Comparison of ENCODE assay signal across 10 mouse cellular contexts in the genomic region with DNA sequence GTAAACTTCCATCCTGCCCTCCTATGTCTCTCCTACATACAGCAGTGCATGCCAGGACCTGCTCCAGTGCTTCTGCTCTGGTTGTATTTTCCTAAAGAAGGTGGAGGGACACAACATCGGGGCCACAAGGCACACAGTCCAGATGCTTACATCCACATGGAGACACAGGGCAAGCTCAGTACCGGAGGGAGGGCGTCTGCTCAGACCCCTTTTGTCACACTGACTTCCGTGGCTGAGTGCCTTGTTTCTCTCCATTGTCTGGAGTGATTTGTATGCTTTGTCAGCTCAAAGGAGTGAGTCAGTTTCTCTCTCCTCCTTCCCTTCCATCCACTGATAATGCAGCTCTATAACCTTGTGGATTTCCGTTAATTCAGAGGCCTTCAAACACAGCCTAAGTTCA.
A peak's percentile ranks its signal among the peaks of the same experiment; 100 is the strongest.
DNase-seq lines count a peak whose midpoint lies in the region; ATAC-seq and TF ChIP-seq lines count a peak whose summit lies in the region.
"Had no signal": no experiment of that assay in that cellular context is flagged by ENCODE, and none has a peak within 500 bp of the region (broad histone marks: within the 10 kb centered on the region; RNA-seq: fewer than 3 reads in every experiment).

No protein-coding gene starts in this region.

- WGBS in liver, embryonic 12.5 days (ENCODE audit: insufficient replicate concordance) = 54% methylated on average over 5 of the region's 5 CpGs
- 70% methylated on average over 5 of the region's 5 CpGs for WGBS in liver, embryonic 11.5 days
- 61% methylated on average over 5 of the region's 5 CpGs for WGBS in liver, postnatal 0 days (ENCODE audit: insufficient replicate concordance)

- H3K27me3 ChIP-seq in liver, embryonic 12.5 days (replicated peaks) = no peaks in the 10 kb centered on the region
- no peaks in the 10 kb centered on the region for H3K27me3 ChIP-seq in liver, embryonic 11.5 days (replicated peaks; ENCODE audit: control insufficient read depth, insufficient read depth, low read length)
- no peaks in the 10 kb centered on the region for H3K27me3 ChIP-seq in liver, postnatal 0 days (ENCODE audit: insufficient read depth, low read length)

- H3K4me1 ChIP-seq in liver, embryonic 12.5 days = 0 out of 2 replicates have a peak, but pooled peaks cover 6% of the 10 kb centered on the region
- H3K4me1 ChIP-seq in liver, embryonic 11.5 days (replicated peaks; ENCODE audit: control insufficient read depth, insufficient read depth, low read length) = peaks cover 3% of the 10 kb centered on the region
- H3K4me1 ChIP-seq in liver, postnatal 0 days (ENCODE audit: insufficient read depth) = peaks cover 13% of the 10 kb centered on the region

- H3K9me3 ChIP-seq in liver, embryonic 12.5 days (replicated peaks) = no peaks in the 10 kb centered on the region
- no peaks in the 10 kb centered on the region for H3K9me3 ChIP-seq in liver, embryonic 11.5 days (ENCODE audit: control insufficient read depth, low read length)
- no peaks in the 10 kb centered on the region for H3K9me3 ChIP-seq in liver, postnatal 0 days (ENCODE audit: low read length)

- no peak overlapping the region for H3K9ac ChIP-seq in liver, embryonic 12.5 days
- H3K9ac ChIP-seq in liver, embryonic 11.5 days (ENCODE audit: low read depth, low read length) = no peak overlapping the region
- no peak overlapping the region for H3K9ac ChIP-seq in liver, postnatal 0 days (replicated peaks)

- ATAC-seq in liver, embryonic 12.5 days = 0 out of 2 replicates have a peak, but pooled peaks have one; percentile 15
- no peak for ATAC-seq in liver, embryonic 11.5 days (replicated peaks; ENCODE audit: low FRiP score)
- no peak for ATAC-seq in liver, postnatal 0 days
- no peak for ATAC-seq in megakaryocyte progenitor cell, adult 5-6 weeks (replicated peaks; ENCODE audit: poor library complexity)

- TF ChIP-seq EP300 in liver, postnatal 0 days (IDR thresholded peaks at IDR 0.05; ENCODE audit: low read depth) = no peak

- DNase-seq in adrenal gland, adult (ENCODE audit: inconsistent age in 2 of 2, low spot score in 1 of 2) = peak; percentile 64 to 91
- DNase-seq in adrenal gland, adult 18-20 months (ENCODE audit: low spot score in 2 of 2) = no peak
- no peak for DNase-seq in liver, embryonic 11.5 days (ENCODE audit: low spot score)
- peak; percentile 5 for DNase-seq in ZHBTc4 (ENCODE audit: low read depth, low spot score)
- DNase-seq in liver, postnatal 0 days = no peak
- DNase-seq in retina, postnatal 1 day = no peak

- H3K4me3 ChIP-seq in liver, embryonic 12.5 days = no peak overlapping the region
- no peak overlapping the region for H3K4me3 ChIP-seq in liver, embryonic 11.5 days (ENCODE audit: low read depth, low read length)
- H3K4me3 ChIP-seq in liver, postnatal 0 days (ENCODE audit: low read depth, low read length) = no peak overlapping the region
- H3K4me3 ChIP-seq: myocyte had no signal

- H3K4me2 ChIP-seq in liver, embryonic 12.5 days = no peak overlapping the region
- H3K4me2 ChIP-seq in liver, embryonic 11.5 days = no peak overlapping the region
- H3K4me2 ChIP-seq in liver, postnatal 0 days (ENCODE audit: low read depth, low read length) = no peak overlapping the region
- H3K4me2 ChIP-seq: heart, embryonic 11.5 days had no signal

- TF ChIP-seq CTCF in liver, postnatal 0 days (IDR thresholded peaks at IDR 0.05; ENCODE audit: low read depth) = no peak

- no peaks in the 10 kb centered on the region for H3K36me3 ChIP-seq in liver, embryonic 12.5 days
- H3K36me3 ChIP-seq in liver, embryonic 11.5 days (ENCODE audit: control insufficient read depth, insufficient read depth, low read length) = no peaks in the 10 kb centered on the region
- H3K36me3 ChIP-seq in liver, postnatal 0 days (replicated peaks; ENCODE audit: insufficient read depth, low read length) = no peaks in the 10 kb centered on the region

- H3K27ac ChIP-seq in liver, embryonic 12.5 days = no peak overlapping the region
- no peak overlapping the region for H3K27ac ChIP-seq in liver, embryonic 11.5 days (ENCODE audit: low read depth, low read length)
- 0 out of 2 replicates have a peak overlapping the region, but pooled peaks have one; percentile 30 for H3K27ac ChIP-seq in liver, postnatal 0 days (ENCODE audit: low read depth)

Comparison
In these comparisons a context has a peak if more than half of its experiments do, and no peak if none do; other contexts are left out.
1. DNase-seq: peak in adrenal gland, adult (2 of 2) and ZHBTc4 (single experiment); none in adrenal gland, adult 18-20 months (0 of 2), liver, embryonic 11.5 days (single experiment), liver, postnatal 0 days (single experiment) and retina, postnatal 1 day (single experiment).